Mouse (Mus musculus) testis, adult 2 months (tissue): ENCODE results near the gene Atp1b1.

ENCODE experiments used
- CTCF ChIP-seq: fragments of 200-500 bp; IDR thresholded peaks from 2 replicates; pipeline ENCODE4 v1.5.1; 2012; ENCODE audit warnings: low read depth, mild to moderate bottlenecking, inconsistent platforms, low read length, moderate library complexity; ENCODE audit not compliant: control insufficient read depth, insufficient read depth, insufficient replicate concordance
- POLR2A ChIP-seq: fragments of 200-500 bp; IDR thresholded peaks from 2 replicates; pipeline ENCODE4 v1.6.1; 2012; ENCODE audit warnings: low read depth, mild to moderate bottlenecking, inconsistent platforms, low read length, moderate library complexity; ENCODE audit not compliant: control insufficient read depth

DNA sequence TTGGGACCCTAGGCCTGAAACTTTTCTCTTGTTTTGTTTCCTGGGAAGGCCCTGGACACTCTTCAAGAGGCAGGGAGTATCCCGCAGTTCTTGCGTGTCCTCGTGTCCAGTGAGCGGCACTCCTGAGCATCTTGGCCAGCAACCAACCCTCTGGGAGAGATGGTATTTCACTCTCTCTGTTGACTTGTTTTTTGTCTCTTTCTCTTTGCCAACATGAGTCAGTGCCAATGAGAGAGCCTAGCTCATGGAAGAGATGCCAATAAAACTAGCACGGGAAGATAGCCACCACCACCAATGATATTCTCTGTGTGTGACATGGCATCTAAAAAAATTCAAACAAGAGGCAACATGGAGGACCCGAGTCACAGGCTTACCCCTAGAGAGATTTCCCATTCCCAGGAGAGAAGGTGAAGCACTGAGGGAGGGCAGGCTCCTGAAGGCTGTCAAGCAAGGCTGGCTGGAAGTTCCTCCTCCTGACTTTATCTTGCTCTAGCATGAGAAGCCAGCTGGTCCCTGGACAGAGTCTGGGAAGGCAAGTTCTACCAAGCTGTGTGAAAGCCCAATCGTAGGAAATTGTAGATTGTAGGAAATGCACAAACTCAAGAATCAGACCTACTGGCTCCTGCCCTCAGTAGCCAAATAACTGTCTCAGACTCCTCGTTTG lies 35.0 kb upstream of the Atp1b1 start:
- no peak for TF ChIP-seq CTCF
- no peak for TF ChIP-seq POLR2A
